Mouse (Mus musculus) left cerebral cortex, postnatal 14 days (tissue): Measurements from ENCODE around the gene Nat9. TPM values are rescaled to one million over a fixed set of nuclear protein-coding genes. Genes with fewer than 3 reads are reported as not detected.

Experiments
- DNase-seq, 2 experiments: peaks; one replicate each; pipeline ENCODE4 v3.0.0; 2021 to 2022; ENCODE audit warnings: low spot score in 2 of 2, mixed read lengths in 1 of 2
- intact Hi-C: fragments of 180-260 bp; cut with DNase I; formaldehyde crosslinking; loops from one replicate; pipeline ENCODE4 v1.15.1; 2025
- long read RNA-seq, 2 experiments: library from polyadenylated mRNA; stranded (forward); transcript quantifications; one replicate each; pipeline ENCODE4 v2.0.0; 2021
- total RNA-seq, 2 experiments: library from RNA; stranded (reverse); gene quantifications; 2 replicates each; pipeline ENCODE4 v1.2.3; 2021

Nat9 gene
- total RNA-seq: 10 to 100 TPM; 16.1 to 16.3 TPM
- long read RNA-seq, experiment 1, transcript Nat9-203 (7 exons, 1,204 nt): major isoform, 11 of 23 reads
- long read RNA-seq, experiment 1, partial matches to known transcripts: 6 of 23 reads
- long read RNA-seq, experiment 1, other reads (novel, unspliced or antisense): 5 of 23 reads
- long read RNA-seq, experiment 2, transcript Nat9-203 (7 exons, 1,204 nt): major isoform, 5 of 12 reads
- long read RNA-seq, experiment 2, partial matches to known transcripts: 3 of 12 reads
- long read RNA-seq, experiment 2, other reads (novel, unspliced or antisense): 3 of 12 reads

- no peak for DNase-seq
- intact Hi-C loops: no loop called here
These were observed at the start of gene Nat9 for GRCm38 (mm10) chr11:115187693-115188092. Gene Nat9 (minus strand): TSS chr11:115187859.

- intact Hi-C loops: no loop called here
- no peak for DNase-seq
These were observed 48.9 kb upstream of the Nat9 start for GRCm38 (mm10) chr11:115236570-115236969.

DNA sequence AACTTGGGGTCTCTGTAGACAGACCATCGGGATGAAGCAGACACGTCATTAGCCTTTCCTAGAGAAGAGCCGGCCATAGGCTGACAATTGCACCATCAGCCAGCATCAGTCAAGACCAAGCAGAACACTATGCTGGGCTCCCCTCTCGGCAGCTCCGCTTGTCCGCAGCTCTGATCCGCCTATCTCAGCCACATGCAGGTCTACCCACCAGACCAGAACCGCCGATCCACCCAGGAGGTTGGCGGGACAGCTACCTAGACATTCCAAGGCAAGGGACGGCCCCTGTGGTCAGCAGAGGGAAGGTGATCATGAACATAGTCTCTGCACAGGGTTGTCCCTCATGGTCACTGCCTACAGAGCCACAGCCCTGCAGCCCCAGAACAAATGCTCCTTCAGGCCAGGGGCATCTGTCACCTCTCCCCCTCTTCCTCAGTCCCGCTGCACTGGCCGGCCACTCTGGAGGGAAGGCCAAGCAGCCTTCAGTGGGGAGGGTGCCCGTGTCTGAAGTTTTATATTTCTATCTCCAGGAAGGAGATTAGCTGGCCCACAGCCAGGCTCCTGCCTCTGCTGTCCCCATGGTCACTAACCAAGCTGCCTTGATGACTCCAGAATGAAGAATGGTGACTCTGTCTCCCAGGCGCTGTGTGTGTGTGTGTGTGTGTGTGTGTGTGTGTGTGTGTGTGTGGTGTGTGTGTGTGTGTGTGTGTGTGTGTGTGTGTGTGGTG, 46.8 kb upstream of the Nat9 start:
- peak in 1 of 2 experiments; percentile 52 for DNase-seq

GRCm38 (mm10) chr11:115233526-115234290, 46.0 kb upstream of the Nat9 start:
- intact Hi-C loops: no loop called here
- peak; percentile 53 to 68 for DNase-seq

More for the DNA sequence above, 46.8 kb upstream of the Nat9 start:
- intact Hi-C loops: no loop called here

GRCm38 (mm10) chr11:115232889-115233288, 45.2 kb upstream of the Nat9 start:
- intact Hi-C loops: no loop called here
- DNase-seq: no peak

DNA sequence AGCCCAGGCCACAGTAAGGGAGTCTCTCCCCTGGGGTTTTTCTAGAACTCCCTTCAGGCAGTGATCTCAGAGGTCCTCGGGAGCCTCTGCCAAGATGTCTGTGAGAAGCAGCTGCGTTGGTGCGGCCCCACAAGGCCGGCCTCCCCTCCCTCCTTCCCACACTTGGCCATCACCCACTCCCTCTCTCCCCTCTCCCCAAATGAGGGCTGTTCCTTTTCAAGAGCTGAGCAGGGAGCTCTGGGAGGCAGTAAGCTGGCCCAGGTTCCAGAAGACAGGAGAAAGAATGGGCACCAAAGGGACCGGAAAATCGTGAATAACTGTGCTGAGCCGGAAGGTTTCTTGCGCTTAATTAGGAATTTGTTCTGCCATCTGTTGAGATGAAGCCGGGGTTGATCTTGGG, 44.3 kb upstream of the Nat9 start:
- DNase-seq: no peak
- intact Hi-C loops: no loop called here

- intact Hi-C loops: no loop called here
- no peak for DNase-seq
These were observed 43.7 kb upstream of the Nat9 start for GRCm38 (mm10) chr11:115231168-115231915.

GRCm38 (mm10) chr11:115229021-115229930, 41.6 kb upstream of the Nat9 start:
- DNase-seq: no peak
- intact Hi-C loops: no loop called here

- DNase-seq: no peak
- intact Hi-C loops: no loop called here
These were observed 40.8 kb upstream of the Nat9 start for GRCm38 (mm10) chr11:115228430-115228829.

GRCm38 (mm10) chr11:115227640-115228039, 40.0 kb upstream of the Nat9 start:
- no peak for DNase-seq
- intact Hi-C loops: no loop called here

DNA sequence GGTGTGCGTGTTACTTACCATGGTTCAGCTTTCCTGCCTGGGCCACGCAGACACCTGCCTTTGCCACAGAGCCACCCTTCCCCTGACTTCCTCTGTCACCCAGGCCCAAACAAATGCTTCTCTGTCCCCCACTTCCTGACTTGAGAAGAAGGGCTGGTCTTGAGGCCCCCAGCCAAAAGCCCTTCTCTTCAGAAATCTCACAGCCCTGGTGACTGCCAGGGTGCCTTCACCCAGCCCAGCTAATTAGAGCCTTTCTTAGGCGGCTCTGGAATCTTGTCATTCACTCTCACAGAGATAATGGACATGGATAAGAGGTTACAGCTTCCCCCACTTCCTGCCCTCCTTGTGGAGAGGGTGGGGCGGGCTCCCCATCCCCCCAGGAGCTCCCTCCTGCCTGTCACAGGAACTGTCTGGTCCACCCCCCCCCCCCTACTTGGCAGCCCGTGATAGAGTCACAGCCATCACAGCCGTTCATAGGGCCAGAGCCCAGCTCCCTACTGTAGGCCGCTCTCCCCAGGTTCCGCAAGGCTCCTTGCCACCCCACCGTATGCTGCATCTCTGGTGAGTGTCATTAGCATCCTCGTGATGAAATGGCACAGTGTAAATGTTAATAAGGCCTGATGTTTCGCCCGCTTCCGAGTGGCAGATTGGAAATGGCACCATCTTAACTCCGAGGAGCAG, 39.3 kb upstream of the Nat9 start:
- no peak for DNase-seq
- intact Hi-C loops: no loop called here

DNA sequence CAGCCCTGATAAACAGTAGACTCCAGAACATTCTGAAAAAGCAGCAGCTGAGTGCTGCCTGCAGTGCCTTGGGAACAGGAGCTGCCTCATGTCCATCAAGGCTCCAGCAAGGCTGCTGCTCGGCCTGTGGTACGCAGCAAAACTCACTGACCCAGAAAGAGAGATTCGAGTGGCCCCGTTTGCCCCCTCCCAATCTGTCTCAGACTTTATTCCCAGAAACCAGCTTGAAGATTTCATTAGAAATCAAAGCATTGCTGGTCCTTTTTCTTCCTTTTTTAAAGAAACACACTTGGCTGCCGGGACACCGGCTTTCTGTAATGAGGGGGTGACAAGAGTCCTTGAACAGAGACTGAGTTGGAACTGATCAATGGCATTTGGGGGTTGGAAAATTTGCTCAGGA, 37.6 kb upstream of the Nat9 start:
- intact Hi-C loops: no loop called here
- no peak for DNase-seq

DNA sequence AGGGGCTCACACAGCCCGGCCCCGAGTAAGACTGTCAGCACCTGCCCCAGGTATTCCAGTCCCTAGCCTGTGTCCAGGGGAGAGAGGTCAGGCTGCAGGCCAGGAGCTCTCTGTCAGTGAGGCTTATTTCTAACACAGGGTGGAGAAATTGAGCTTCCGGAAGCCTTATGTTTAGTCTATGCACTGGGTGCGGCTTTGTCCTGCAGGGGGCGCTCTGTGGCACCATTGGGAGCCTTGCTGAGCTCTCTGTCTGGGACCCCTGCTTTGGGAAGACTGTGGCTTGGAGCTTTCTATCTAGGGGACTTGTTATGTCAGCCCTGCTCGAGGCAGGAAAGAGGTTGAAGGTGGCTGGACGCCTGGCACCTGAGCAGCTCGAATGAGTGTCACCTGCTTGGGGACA, 37.2 kb upstream of the Nat9 start:
- intact Hi-C loops: no loop called here
- peak; percentile 61 to 75 for DNase-seq

- intact Hi-C loops: no loop called here
- no peak for DNase-seq
These were observed 36.2 kb upstream of the Nat9 start for GRCm38 (mm10) chr11:115223877-115224276.

GRCm38 (mm10) chr11:115223451-115223850, 35.8 kb upstream of the Nat9 start:
- intact Hi-C loops: no loop called here
- no peak for DNase-seq

GRCm38 (mm10) chr11:115222570-115222969, 34.9 kb upstream of the Nat9 start:
- intact Hi-C loops: no loop called here

DNA sequence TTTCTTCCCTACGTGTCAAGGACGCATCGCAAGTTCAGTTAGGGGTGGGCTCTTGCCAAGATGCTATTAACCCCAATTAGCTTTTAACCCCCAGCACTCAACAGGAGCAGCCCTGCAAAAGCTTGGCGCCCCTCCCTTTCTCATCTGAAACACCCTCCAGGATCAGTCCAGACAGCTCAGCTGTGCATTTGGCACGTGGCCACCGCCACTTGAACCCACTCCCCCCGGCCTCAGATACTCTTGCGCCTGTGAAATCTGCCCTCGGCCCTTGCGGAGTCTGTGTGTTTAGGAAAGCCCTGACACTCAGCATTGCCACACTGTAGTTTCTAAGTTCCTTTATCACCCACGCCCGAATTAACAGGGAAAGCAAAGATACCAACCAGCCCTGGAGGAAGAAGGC, 34.4 kb upstream of the Nat9 start:
- no peak for DNase-seq
- intact Hi-C loops: no loop called here

More at GRCm38 (mm10) chr11:115222570-115222969, 34.9 kb upstream of the Nat9 start:
- DNase-seq: no peak

- DNase-seq: no peak
- intact Hi-C loops: no loop called here
These were observed 32.0 kb upstream of the Nat9 start for GRCm38 (mm10) chr11:115219685-115220084.
